Mouse (Mus musculus) myocyte (in vitro differentiated cells): Measurements from ENCODE around the gene Gng12.

Source experiments
- MAX ChIP-seq: IDR thresholded peaks from one replicate; pipeline ENCODE4 v1.6.1; 2011; ENCODE audit warnings: low read depth, mild to moderate bottlenecking, control low read depth
- MYOD1 ChIP-seq, 3 experiments: IDR thresholded peaks; one replicate each; pipeline ENCODE4 v1.6.1; 2011; ENCODE audit warnings: control low read depth in 2 of 3, low read depth in 2 of 3, mild to moderate bottlenecking in 2 of 3, moderate library complexity in 1 of 3; ENCODE audit not compliant: insufficient read length in 2 of 3, control insufficient read depth in 1 of 3
- POLR2A ChIP-seq: IDR thresholded peaks from one replicate; pipeline ENCODE4 v1.6.1; 2011; ENCODE audit warnings: low read depth, mild to moderate bottlenecking, control low read depth, moderate library complexity; ENCODE audit not compliant: insufficient read length
- POLR2AphosphoS2 ChIP-seq: IDR thresholded peaks from one replicate; pipeline ENCODE4 v1.6.1; 2011; ENCODE audit warnings: low read depth, control low read depth; ENCODE audit not compliant: insufficient read length
- TCF12 ChIP-seq: IDR thresholded peaks from one replicate; pipeline ENCODE4 v1.6.1; 2011; ENCODE audit warnings: mild to moderate bottlenecking, control low read depth; ENCODE audit not compliant: poor library complexity, insufficient read depth, severe bottlenecking

DNA sequence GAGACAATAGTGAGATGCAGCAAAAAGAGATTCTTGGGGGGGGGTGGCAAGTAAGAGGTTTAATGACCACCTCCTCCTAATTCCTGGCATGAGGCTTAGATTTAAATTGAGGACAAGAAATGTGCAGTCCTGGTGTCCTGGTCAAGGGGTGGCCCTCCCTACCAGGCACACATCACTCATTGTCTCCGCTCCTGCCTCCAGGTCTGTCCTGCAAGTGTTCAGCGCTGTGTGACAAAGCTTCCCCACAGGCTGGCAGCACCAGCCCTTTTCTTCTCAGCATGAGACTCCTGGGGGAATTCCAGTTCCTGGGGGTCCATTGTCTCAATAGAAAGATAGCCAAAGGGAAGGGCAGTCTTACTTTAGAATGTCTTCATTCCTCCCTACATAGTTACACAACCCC is 134.2 kb downstream of the Gng12 start:
- TF ChIP-seq MYOD1 (IDR thresholded peaks at IDR 0.05; ENCODE audit: control insufficient read depth in 1 of 3, insufficient read length in 2 of 3, low read depth in 2 of 3) (no peak), POLR2A (no peak), MAX (no peak), POLR2AphosphoS2 (no peak), TCF12 (no peak)
